Mouse (Mus musculus) thymus, postnatal 10 days (tissue): Measurements from ENCODE around the gene Pax1.

Experiments
- DNase-seq, 2 experiments: peaks; one replicate each; pipeline ENCODE4 v3.0.0; 2021; ENCODE audit warnings: low spot score in 2 of 2

Pax1 gene

DNA sequence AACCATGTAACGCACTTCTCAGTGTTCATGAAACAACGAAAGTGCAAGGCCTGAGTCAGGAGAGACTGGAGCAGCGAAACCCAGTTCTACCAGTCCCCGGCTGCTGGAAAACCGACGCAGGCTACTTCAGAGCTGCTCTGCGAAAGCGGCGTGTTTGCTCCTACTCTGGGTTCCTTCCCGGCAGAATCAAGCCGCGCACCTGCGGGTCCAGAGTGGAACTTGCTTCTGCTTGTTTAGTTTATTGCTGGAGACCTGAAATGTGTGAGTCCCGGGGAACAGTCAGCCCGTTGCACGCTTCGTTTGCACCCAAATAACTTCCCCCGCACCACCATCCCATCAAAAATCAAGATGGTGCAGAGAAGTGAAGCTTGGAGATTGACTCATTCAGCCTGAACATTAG, at the start of gene Pax1:
Gene Pax1, plus strand, starts transcription at position 345 of the 400 bp plus-strand sequence.
- no peak for DNase-seq

DNA sequence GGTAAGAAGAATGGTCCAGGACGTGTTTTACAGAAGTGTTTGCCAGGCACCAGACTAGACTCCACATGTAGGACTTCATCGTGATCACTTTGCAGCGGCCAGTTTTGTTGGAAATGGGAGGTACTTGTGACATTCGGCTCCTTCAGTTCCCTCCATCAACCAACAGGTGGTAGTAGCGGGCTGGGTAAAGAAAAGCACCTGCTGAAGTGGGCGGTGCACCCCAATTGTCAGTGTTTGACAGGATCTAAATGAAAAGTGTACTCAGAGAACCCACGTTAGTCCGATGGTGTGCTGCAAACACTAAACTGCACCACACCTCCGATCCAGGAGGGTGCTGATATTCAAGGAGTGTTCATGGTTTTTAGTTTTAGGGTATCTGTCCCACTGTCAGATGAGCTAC, 40.7 kb upstream of the Pax1 start:
- DNase-seq = peak in 1 of 2 experiments; percentile 20

GRCm38 (mm10) chr2:147325178-147325577, 36.5 kb upstream of the Pax1 start:
- no peak for DNase-seq

DNA sequence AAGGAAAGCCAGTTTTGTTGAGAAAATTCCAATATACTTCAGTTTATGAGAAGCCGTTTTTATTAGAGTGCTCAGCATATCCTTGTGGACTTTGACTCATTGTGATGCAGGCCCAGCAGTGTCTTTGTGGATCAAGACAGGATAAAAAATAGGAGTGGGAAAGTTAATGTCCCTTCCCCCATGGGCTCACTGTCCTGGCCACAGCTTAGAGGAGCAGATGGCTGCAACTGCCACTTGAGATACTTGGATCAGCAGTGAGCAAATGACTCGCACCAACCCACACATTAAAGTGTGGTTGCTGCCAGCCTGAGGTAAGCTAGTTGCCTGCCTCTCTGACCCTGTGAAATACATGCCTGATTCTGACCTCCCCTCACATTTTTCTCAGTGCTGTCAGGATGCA, 29.0 kb upstream of the Pax1 start:
- no peak for DNase-seq

GRCm38 (mm10) chr2:147338729-147339128, 23.0 kb upstream of the Pax1 start:
- DNase-seq = no peak

GRCm38 (mm10) chr2:147339796-147340195, 21.9 kb upstream of the Pax1 start:
- DNase-seq = no peak

GRCm38 (mm10) chr2:147342198-147342597, 19.5 kb upstream of the Pax1 start:
- no peak for DNase-seq

GRCm38 (mm10) chr2:147359716-147360115, 2.0 kb upstream of the Pax1 start:
- DNase-seq = no peak

DNA sequence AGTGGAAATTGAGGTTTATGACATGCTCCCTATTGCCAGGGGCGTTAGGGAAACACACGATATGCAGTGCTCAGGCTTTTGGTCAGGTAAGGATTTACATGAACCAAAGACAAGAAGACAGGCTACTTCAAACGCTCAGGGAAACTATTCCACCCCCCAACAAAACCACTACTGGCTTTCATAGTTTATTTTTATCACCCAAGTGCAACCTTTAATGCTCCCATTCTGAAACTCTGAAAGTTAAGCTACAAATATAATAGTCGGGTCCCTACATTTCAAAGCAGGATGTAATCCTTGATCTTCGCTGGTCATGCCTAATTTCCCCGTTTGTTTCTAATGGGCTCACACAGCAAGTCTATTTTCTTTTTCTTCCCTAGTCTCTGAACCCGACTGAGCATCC, 1.3 kb upstream of the Pax1 start:
- DNase-seq = no peak

DNA sequence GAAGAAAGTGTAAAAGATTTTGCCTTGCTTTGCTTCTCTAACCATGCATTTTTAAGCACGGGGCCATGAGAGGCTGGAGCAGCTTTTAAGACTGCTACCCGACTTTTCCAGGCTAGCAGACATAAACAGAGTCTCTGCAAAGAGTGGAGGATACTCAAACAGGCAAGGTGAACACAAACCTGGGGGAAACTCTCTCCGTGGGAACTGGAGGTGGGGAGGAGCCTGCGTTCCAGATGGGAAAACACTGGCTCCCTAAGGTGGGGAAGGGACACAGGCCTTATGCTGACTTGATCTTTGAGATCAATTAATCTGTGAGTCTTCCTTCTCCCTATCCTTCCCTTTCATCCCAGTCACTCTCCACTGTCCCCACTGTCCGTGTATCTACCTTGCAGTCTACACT, 869 bp upstream of the Pax1 start:
- no peak for DNase-seq

DNA sequence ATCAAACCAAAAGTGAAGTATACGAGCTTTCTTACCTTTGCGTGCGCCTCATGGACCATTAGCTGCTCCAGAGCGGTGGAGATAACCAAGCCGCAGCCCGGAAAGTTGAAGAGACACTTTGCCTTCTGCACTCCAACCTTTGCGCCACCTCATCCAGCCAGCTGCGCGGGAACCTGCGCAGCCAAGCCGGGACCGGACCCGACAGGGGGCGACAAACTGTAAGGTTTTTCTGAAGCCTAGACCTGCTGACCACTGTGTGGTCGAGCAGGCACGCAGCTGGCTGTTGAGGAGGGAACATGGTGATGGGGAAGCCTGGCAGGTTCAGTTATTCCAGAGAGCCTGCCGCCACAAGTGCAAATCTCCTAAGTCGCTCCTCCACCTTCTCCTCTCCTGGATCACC, 591 bp downstream of the Pax1 start:
- DNase-seq = no peak

DNA sequence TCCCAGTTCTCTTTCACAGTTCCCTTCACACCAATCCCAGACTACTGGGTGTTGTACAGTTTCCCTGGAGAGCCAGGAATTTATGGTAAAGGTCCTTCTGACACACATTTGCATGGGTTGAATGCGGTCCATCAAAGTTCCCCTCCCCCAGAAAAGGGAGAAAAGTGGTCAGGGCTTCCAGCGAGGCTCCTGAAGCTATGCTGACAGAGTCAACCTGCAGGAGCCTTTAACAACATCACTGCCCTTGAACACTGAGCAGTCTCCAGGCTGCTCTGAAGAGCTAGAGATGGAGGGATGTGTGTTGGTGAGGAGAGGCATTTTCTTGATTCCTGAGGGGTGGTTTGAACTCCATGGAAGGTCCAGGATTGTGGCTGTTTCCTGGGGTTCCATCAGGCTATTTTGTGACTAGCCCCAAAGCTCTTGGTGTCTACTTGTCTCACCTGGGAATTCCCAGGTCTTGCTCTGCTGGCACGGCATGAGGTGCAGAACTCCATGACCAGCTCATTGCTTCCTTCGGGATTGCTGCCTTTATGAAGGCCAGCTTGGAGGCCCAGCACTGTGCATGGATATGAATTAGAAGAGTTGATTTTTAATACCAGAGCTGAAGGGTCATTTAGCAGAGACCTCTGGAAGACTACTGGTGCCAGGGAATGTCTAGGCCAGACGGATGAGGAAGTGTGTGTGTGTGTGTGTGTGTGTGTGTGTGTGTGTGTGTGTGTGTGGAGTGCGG, 1.8 kb downstream of the Pax1 start:
- DNase-seq = no peak

- DNase-seq = no peak
Measured at GRCm38 (mm10) chr2:147364198-147364597, 2.5 kb downstream of the Pax1 start.

- DNase-seq = no peak
Measured at GRCm38 (mm10) chr2:147364982-147365907, 3.5 kb downstream of the Pax1 start.

GRCm38 (mm10) chr2:147365908-147366630, 4.3 kb downstream of the Pax1 start:
- DNase-seq = no peak

- DNase-seq = no peak
Measured at GRCm38 (mm10) chr2:147367246-147367820, 5.6 kb downstream of the Pax1 start.

- no peak for DNase-seq
Measured at GRCm38 (mm10) chr2:147367911-147368591, 6.3 kb downstream of the Pax1 start.

DNA sequence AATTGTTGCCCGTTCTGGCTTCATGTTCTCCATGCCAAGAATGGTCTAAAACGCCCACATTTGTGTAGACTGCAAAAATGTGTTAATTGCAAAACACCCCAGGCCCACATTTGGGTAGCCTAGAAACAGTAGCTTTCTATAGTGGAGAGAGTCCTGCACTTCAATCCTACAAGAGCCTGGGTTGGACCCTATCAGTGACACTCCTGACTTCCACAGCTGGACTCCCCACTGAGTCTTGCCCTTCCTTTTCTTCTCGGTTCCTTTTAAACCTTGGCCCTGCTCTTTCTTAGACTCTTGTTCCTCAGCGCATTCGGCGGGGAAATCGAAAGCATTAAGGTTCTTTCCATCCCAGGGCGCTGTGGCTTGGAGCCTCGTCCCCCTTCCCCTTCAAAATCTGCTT, 7.8 kb downstream of the Pax1 start:
- no peak for DNase-seq

- no peak for DNase-seq
Measured at GRCm38 (mm10) chr2:147370091-147370490, 8.4 kb downstream of the Pax1 start.

DNA sequence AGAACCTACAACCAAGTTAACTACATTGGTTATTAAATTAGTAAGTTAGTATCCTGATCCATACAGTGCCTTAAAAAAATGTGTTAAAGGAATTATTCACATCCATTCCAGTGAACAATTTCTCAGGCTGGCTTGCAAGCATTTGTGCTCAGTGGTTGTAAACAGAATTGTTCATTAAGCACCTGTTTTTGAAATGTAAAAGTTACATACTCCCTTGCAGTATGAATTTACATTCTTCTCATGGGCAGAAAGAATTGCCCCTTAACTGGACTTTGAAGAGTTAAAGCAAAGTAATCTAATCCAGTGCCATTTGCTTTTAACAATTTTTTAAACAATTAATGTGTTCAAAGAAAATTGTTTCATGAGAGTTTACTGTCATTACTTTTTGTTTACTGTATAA, 9.6 kb downstream of the Pax1 start:
- no peak for DNase-seq

GRCm38 (mm10) chr2:147371840-147372239, 10.1 kb downstream of the Pax1 start:
- no peak for DNase-seq
